Mouse (Mus musculus): ENCODE measurements at regions not wholly inside any gene's neighbourhood (a gene's known extent, or its start where the extent isn't known, plus 50 kb on each side); places are given as distances from the start of the nearest gene placed in this dataset. TPM values are rescaled to one million over a fixed set of nuclear protein-coding genes. Genes with fewer than 3 reads are reported as not detected.

GRCm38 (mm10) chr6:133170548-133170947 lies 65.8 kb downstream of the Smim10l1 start:
- Histone ChIP-seq H3K36me3 (replicated peaks; ENCODE audit: control insufficient read depth, insufficient read depth, low read depth) (no peaks in the 10 kb centered on the region), H3K4me1 (replicated peaks; ENCODE audit: control insufficient read depth in 2 of 2, insufficient read depth in 2 of 2, low read length in 1 of 2) (no peaks in the 10 kb centered on the region), H3K4me3 (ENCODE audit: insufficient read depth in 1 of 2, low read depth in 2 of 2, low read length in 2 of 2) (no peak overlapping the region), H3K9me3 (ENCODE audit: control insufficient read depth, low read length) (no peaks in the 10 kb centered on the region), H3K4me2 (ENCODE audit: low read depth) (no peak overlapping the region), H3K27me3 (ENCODE audit: control insufficient read depth, insufficient read depth, low read length) (no peaks in the 10 kb centered on the region), H3K9ac (replicated peaks) (no peak overlapping the region), H3K27ac (no peak overlapping the region)
- 28% methylated on average over 1 of the region's 1 CpGs for WGBS (ENCODE audit: insufficient replicate concordance)
- ATAC-seq (ENCODE audit: insufficient read depth) (no peak), DNase-seq (ENCODE audit: low read depth in 3 of 3, low spot score in 3 of 3) (no peak)
- TF ChIP-seq EP300 (IDR thresholded peaks at IDR 0.05; ENCODE audit: low read depth) = no peak
- TF ChIP-seq CTCF (IDR thresholded peaks at IDR 0.05; ENCODE audit: low read depth) = no peak

DNA sequence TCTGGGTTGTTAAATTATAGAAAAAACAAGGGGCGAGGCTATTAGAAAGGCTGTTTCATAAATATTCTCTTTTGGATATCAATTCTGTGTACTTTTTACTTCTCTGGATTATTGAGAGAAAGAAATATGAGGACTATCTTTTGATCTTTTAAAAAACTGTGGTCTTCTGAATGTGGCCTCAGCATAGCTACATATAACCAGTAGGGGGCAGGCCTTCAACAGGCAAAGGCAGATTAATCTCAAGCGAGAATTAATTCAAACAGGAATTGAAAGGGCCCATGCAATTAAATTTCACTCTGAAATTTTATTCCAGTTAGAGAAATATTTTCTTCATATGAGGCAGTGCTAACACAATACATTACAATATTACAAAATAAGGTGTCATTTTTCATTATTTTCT lies 66.6 kb downstream of the Smim10l1 start:
- no peaks in the 10 kb centered on the region for H3K9me3 ChIP-seq (ENCODE audit: control insufficient read depth, low read length)
- DNase-seq (ENCODE audit: low read depth in 3 of 3, low spot score in 3 of 3) = no peak
- H3K27me3 ChIP-seq (ENCODE audit: control insufficient read depth, insufficient read depth, low read length) = no peaks in the 10 kb centered on the region
- no peak overlapping the region for H3K4me2 ChIP-seq (ENCODE audit: low read depth)
- no peaks in the 10 kb centered on the region for H3K36me3 ChIP-seq (replicated peaks; ENCODE audit: control insufficient read depth, insufficient read depth, low read depth)
- no peak overlapping the region for H3K4me3 ChIP-seq (ENCODE audit: insufficient read depth in 1 of 2, low read depth in 2 of 2, low read length in 2 of 2)
- H3K4me1 ChIP-seq (replicated peaks; ENCODE audit: control insufficient read depth in 2 of 2, insufficient read depth in 2 of 2, low read length in 1 of 2) = no peaks in the 10 kb centered on the region
- peak; percentile 19; the same call in 1 of the 2 replicates for TF ChIP-seq CTCF (IDR thresholded peaks at IDR 0.05; ENCODE audit: low read depth)
- no peak for TF ChIP-seq EP300 (IDR thresholded peaks at IDR 0.05; ENCODE audit: low read depth)
- 38% methylated on average over 2 of the region's 2 CpGs for whole genome bisulfite sequencing (ENCODE audit: insufficient replicate concordance)
- no peak overlapping the region for H3K27ac ChIP-seq
- no peak overlapping the region for H3K9ac ChIP-seq (replicated peaks)
- no peak for ATAC-seq (ENCODE audit: insufficient read depth)

- H3K4me2 ChIP-seq (ENCODE audit: low read depth) = no peak overlapping the region
- no peak overlapping the region for H3K27ac ChIP-seq
- WGBS (ENCODE audit: insufficient replicate concordance) = 5% methylated on average over 3 of the region's 3 CpGs
- TF ChIP-seq CTCF (IDR thresholded peaks at IDR 0.05; ENCODE audit: low read depth) (peak; percentile 74), EP300 (IDR thresholded peaks at IDR 0.05; ENCODE audit: low read depth) (no peak)
- no peaks in the 10 kb centered on the region for H3K9me3 ChIP-seq (ENCODE audit: control insufficient read depth, low read length)
- no peak for DNase-seq (ENCODE audit: low read depth in 3 of 3, low spot score in 3 of 3)
- no peak overlapping the region for H3K4me3 ChIP-seq (ENCODE audit: insufficient read depth in 1 of 2, low read depth in 2 of 2, low read length in 2 of 2)
- H3K9ac ChIP-seq (replicated peaks) = no peak overlapping the region
- no peaks in the 10 kb centered on the region for H3K4me1 ChIP-seq (replicated peaks; ENCODE audit: control insufficient read depth in 2 of 2, insufficient read depth in 2 of 2, low read length in 1 of 2)
- no peak for ATAC-seq (ENCODE audit: insufficient read depth)
- no peaks in the 10 kb centered on the region for H3K36me3 ChIP-seq (replicated peaks; ENCODE audit: control insufficient read depth, insufficient read depth, low read depth)
- no peaks in the 10 kb centered on the region for H3K27me3 ChIP-seq (ENCODE audit: control insufficient read depth, insufficient read depth, low read length)
Measured at GRCm38 (mm10) chr6:133206173-133206572, 85.8 kb upstream of the 5530400C23Rik start.

Small RNA genes in the stretch of these regions (microRNA-seq; reads per million reads assigned to microRNA genes)
- not detected for gene Gm23403
- gene Gm25019 = not detected
